Mouse (Mus musculus) olfactory bulb, adult 2 months (tissue): Measurements from ENCODE around the gene Purb.

Experiments
- CTCF ChIP-seq: fragments of 200-500 bp; IDR thresholded peaks from 2 replicates; pipeline ENCODE4 v1.5.1; 2012; ENCODE audit warnings: low read depth, mild to moderate bottlenecking, low read length, moderate library complexity; ENCODE audit not compliant: insufficient read depth
- POLR2A ChIP-seq: fragments of 200-500 bp; IDR thresholded peaks from 2 replicates; pipeline ENCODE4 v1.6.1; 2012; ENCODE audit warnings: mild to moderate bottlenecking, low read depth, low read length, moderate library complexity; ENCODE audit not compliant: insufficient read depth

- TF ChIP-seq CTCF (no peak), POLR2A (no peak)
Observed at GRCm38 (mm10) chr11:6443102-6443501, 32.6 kb downstream of the Purb start.
